Mouse (Mus musculus): Measurements from ENCODE around the gene Siglecg.

The Siglecg gene

GRCm38 (mm10) chr7:43442684-43443083 is 34.7 kb downstream of the Siglecg start:
- DNase-seq (ENCODE audit: low spot score) = no peak

DNA sequence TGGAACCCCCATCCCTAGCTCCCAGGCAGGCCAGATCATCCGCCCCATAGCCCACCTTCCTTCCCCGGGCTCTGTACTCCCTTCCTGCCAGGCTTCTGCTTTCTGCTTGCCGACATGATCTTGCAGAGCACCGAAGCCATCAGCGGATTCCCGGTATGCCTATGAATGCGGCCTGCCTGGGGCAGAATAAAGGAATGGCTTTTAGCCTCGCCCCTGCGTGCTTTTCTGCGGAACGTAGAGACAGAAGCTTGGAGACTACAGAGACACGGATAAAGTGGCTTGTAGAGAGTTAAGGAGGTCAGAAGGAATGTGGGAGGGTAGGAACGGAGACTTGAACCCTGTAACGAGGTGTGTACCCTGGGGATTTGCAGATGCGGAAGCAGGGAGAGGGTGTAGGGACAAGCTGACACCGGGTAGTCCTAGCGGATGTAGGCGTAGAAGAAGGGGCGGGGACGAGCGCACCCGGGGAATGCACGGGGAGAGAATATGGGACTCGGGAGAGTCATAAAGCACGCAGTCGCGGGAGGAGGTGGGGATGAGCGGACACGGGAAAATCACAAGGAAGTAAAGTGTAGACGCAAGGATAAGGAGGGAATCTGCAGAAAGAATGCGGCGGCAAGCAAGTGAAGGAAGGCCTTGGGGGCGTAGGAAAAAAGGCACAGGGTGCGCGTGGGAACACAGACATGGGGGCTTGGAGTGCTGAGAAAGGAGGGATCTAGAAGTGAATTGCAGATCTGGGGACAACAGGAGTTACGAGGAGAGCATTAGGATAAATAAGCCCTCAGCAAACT is 35.3 kb downstream of the Siglecg start:
- DNase-seq (ENCODE audit: low spot score) = peak; percentile 25

DNA sequence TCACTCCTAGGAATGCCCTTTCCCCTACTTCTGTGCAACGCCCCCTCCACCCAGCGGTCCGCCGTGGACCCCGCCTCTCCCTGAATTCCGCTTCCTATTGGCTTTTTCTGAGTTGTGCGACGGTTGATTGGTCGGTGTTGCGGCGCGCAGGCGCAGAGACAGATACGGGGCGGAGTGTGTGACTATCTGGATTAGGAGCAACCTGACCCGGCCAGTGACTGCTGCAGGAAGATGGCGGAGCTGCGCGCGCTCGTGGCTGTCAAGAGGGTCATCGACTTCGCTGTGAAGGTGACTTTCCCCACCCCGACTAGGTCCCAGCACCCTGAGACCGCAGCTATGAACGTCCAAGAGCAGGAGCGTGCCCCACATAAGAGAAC is 35.9 kb downstream of the Siglecg start, which contains the start of the genes Etfb and Gm45233:
Etfb (plus strand) TSS at position 167 of the 377 bp plus-strand sequence.
Gm45233 (plus strand) TSS at position 212 of the 377 bp plus-strand sequence.
- DNase-seq (ENCODE audit: low spot score) = peak; percentile 75

DNA sequence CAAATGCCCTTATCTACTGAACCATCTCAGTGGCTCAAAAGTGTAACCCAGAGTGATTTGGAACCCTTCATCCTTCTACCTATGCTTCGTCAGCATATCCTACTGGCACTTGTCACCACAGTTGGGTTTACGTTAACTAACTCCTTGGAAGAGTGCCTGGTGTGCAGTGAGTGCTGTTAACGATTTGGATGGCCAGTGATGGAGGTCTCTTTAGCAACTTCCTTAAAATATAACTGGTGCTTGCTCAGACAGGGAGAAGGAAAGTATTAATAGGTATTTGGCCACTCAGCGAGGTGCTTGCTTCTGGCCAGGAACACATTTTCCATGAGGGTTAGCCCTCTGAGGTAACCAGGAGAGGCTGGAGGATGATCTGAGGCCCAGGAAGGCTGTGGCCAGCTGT is 39.8 kb downstream of the Siglecg start:
- DNase-seq (ENCODE audit: low spot score) = no peak

DNA sequence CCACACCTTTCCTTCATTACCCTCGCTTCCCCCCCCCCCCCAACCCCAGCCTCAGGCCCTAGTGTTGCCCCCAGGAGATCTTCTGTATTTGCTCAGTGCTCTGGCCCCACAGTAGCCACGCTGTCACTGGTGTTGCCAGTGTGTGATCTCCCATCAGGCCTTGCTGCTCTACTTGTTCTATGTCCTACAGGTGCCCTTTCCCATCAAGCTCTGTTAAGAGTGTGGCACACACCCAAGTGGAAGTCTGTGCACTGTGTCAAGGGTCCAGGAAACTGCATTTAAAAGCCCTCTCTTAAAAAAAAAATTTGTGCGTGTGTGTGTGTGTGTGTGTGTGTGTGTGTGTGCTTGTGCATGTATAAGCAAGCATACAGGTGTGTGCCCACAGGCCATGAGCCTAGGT is 40.2 kb downstream of the Siglecg start:
- no peak for DNase-seq (ENCODE audit: low spot score)

DNA sequence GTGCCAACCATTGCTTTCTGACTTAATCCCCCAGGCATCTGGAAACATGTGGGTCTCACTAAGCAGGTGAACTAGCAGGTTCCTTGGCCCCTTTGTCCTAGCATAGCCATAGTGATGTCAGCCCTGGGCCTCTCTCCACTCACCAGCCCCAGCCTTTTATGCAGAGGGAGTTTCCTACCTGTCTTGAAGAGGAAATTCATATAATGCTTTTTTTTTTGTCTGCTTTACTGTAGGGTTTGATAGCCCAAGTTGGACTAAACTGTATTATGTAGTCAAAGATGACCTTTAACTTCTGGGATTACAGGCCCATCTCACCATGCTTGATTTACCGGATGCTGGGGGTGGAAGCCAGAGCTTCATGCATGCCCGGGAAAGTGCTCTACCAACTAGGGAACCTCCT is 41.8 kb downstream of the Siglecg start:
- no peak for DNase-seq (ENCODE audit: low spot score)

DNA sequence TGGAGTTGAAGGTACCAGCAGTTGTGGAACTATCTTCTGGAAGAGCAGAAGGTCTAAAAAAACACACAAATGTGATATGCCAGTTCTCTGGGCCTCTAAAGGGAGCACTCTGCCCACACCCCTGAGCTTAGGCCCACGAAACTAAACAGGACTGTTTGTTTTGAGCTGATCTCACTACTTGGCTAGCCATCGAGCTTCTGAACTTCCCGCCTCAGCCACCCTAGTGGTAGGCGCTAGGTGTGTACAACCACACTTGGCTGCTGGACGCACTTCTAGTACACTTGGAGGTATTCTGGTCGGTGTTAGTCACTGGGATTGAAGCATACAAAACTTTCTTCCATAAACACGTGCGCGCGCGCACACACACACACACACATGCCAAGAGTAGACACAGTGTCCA is 43.7 kb downstream of the Siglecg start:
- no peak for DNase-seq (ENCODE audit: low spot score)

DNA sequence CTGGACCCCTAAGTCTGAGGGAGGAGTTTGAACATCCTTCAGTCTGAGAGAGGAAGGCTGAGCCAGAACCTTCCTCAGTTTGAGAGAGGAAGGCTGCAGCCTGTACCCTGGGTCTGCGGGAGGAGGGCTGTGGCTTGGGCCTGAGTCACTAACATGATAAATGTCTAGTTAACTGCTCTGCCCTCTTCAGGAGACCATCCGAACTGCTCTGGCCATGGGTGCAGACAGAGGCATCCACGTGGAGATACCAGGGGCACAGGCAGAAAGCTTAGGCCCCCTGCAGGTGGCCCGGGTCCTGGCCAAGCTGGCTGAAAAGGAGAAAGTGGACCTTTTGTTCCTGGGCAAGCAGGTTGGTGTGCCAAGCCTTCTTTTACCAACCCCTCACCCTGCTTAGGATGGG is 44.6 kb downstream of the Siglecg start:
- no peak for DNase-seq (ENCODE audit: low spot score)

DNA sequence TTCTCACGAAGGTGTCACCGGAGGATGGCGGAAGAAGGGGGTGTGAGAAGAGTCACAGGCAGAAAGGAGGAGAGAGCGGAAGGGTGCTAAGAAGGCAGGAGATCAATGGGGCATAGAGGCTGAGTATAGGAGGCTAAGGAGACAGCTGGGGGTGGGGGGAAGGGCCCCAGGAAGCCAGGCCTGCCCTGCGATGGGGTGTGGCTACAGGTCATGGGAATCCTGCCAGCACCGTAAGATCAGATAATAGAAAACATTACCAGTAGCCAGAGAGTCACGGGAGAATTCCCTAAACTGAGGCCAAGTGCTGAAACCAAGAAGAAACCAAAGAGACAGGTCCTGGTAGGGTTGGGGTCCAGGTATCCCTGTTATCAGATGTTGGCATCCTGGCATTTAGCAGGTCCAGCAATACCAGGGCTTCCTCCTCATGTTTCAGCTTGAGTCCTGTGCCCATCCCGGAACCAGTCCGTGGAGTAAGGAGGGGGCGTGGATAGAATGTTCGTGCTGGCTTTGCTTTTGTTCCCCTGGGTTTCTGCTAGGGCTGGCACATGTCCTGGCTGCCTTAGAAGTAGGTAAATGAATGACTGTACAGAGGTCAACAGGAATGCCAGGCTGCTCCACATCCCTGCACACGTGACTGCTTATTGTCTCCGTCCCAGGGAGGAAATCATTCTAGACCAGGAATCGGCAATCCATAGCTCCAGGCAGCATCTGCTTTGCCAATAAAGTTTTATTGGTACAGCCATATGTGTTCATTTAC is 45.8 kb downstream of the Siglecg start:
- DNase-seq (ENCODE audit: low spot score) = no peak

- no peak for DNase-seq (ENCODE audit: low spot score)
These were observed 46.4 kb downstream of the Siglecg start for GRCm38 (mm10) chr7:43454371-43454770.

GRCm38 (mm10) chr7:43462851-43463250 is 54.8 kb downstream of the Siglecg start, which contains the start of gene Vsig10l:
TSS of gene Vsig10l (plus strand) at chr7:43463151.
- no peak for DNase-seq (ENCODE audit: low spot score)

GRCm38 (mm10) chr7:43463976-43464375 is 56.0 kb downstream of the Siglecg start:
- DNase-seq (ENCODE audit: low spot score) = no peak

DNA sequence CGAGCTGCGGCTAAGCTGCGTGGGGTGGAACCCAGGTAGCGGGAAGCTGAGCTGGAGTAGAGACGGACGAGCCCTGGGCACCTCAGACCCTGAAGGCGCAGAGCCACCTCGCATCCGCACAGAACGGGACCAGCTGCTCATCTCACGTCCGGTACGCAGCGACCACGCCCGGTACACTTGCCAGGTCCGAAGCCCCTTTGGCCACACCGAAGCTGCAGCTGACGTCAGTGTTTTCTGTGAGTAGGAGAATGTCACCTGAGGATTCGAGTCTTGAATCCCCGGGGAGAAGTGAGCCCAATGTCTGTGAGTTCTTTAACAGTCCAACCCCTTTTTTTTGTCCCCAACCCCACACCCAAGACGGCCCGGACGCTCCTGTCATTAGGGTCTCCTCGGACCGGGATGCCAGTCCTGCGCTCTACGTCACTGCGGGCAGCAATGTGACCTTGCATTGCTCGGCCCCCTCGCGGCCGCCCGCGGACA is 56.9 kb downstream of the Siglecg start:
- DNase-seq (ENCODE audit: low spot score) = no peak

DNA sequence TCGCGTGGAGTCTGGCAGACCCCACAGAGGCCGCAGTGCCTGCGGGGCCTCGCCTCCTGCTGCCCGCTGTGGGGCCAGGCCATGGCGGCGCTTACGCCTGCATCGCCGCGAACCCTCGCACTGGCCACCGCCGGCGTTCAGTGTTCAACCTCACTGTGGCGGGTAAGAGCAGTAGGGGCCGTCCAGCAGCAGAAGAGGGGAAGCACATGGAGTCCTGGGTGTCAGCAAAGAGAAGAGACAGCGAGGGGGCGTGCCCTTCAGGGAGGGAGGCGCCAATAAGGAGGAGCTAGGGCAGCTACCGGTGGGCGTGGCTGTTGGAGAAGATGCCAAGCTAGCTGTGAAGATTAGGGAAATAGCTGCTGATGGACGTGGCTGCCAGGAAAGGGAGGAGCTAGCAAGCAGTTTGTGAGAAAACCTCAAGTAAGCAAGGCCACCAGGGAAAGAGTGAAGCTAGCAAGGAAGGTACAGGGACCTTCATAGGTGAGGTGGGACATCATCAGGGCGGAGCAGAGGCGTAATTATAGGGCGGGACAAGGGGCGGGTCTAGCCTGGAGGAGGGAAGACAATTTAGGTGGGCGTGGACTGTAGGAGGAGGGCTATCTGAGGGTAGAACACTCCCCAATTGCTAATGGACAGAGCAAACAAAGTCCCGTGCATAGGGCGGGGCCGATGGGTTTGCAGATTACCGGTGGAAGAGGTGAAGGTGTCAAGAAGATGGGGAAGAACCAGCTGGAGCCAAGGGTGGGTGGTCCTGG is 57.5 kb downstream of the Siglecg start:
- DNase-seq (ENCODE audit: low spot score) = peak; percentile 43

GRCm38 (mm10) chr7:43466099-43466694 is 58.2 kb downstream of the Siglecg start:
- DNase-seq (ENCODE audit: low spot score) = peak; percentile 49

Data from urinary bladder, postnatal 10 days (tissue).